Mouse (Mus musculus): ENCODE measurements around the gene Fry.

Gene Fry

DNA sequence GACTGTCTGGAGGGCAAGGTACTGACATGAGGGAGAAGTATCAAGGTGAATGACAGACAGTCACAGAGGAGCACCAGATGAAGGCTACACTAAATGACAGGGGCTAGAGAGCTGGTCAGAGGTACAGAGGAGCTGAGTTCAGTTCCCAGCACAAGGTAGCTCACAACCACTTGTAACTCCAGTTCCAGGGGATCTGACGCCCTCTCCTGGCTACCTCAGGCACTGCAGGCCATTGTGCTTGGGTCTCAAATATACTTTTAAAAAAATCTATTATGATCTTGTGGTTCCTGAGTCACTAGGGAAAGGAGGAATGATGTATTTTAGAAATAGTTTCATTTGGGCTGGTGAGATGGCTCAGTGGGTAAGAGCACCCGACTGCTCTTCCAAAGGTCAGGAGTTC, 229.4 kb downstream of the Fry start:
- DNase-seq: no peak

DNA sequence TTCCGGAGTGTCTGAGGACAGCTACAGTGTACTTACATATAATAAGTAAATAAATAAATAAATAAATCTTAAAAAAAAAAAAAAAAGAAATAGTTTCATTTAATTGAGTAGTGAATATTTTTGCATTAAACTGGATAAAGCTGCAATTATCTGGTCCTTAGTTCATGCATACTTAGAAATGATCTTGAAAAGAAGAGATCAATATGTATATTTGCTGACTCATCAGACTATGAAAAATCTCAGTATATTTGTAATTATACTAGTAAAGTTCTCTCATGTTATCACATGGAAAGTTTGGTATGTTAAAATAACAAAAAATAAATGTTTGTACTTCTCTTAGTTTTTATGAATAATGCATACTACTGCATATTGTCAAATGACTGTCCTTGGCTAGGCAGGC, 229.9 kb downstream of the Fry start:
- no peak for DNase-seq

DNA sequence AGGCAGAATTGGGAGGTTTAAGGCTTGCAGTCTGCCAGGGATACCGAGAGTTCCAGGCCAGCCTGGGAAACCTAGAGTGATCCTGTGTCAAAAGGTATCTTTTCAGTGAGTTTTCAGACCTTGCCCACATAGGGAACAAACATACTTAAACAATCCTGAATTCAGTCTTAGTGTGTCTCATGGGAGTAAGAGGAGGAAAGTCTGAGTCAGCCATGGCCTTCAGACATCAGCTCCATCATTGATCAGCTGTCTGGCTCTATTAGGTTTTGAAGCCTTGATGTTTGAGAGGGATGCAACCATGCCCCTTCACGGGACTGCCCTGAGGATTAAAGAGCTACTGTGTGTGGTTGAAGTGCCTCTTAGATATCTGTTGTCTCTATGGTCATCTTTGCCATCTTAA, 232.7 kb downstream of the Fry start:
- DNase-seq: no peak

DNA sequence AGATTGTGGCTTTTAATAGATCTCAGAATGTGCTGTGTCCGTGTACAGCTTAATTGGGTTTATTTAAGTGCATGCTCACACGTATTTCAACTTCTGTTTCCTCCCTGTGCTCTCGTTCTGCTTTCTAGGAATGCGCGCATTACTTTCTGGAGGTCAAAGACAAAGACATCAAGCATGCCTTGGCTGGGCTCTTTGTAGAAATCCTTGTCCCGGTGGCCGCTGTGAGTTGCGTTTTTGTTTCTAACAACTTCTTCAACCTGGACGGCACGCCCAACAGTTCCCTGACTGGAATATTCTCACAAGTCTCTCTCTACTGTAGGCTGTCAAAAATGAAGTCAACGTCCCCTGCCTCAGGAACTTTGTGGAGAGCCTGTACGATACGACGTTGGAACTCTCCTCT, 240.2 kb downstream of the Fry start:
- DNase-seq: no peak

DNA sequence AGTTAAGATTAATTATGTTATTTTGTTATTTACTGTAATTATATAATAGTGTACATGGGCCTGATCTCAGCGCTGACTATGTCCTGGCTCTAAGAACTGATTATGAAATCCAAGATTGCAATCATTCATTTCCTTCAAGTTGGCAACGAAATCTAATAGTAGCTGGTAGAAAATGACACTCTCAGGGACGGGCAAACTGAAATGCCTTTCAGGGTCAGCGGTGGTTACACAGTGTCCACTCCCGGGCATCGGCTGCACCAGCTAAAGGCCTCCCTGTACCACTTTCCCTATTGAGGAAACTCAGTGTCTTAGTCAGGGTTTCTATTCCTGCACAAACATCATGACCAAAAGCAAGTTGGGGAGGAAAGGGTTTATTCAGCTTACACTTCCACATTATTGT, 243.8 kb downstream of the Fry start:
- DNase-seq: no peak

DNA sequence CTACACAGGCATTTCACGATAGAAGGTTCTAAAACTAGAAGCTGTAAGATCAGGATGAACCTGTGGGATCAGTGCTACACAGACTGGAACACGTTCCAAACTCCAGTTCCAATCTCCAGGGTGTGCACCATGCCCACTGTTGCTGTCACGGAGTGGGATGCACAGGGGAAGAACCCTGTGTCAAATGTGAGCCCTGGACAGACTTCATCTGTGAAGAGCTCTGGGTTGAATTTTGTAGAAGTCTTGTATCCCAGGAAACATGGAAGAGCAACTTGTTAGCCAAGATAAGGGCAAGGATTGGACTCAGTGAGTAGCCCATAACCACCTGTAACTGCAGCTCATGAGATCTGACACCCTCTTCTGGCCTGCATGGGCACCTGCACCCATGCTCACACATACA, 246.2 kb downstream of the Fry start:
- DNase-seq: no peak

DNA sequence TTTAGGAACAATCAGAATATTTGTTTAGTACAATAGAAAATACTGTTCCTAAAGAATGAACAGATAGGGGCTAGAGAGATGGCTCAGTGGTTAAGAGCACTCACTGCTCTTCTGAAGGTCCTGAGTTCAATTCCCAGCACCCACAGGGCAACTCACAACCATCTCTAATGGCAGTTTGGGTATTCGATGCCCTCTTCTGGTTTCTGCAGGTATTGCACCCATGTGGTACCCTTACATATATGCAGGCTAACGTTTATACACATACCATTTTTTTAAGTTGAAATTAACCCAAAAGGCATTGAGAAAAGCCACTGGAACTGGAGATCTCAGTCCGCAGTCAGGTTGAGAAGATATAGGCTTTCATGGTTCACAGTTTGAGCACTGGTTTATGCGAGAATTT, 248.6 kb downstream of the Fry start:
- DNase-seq: no peak

DNA sequence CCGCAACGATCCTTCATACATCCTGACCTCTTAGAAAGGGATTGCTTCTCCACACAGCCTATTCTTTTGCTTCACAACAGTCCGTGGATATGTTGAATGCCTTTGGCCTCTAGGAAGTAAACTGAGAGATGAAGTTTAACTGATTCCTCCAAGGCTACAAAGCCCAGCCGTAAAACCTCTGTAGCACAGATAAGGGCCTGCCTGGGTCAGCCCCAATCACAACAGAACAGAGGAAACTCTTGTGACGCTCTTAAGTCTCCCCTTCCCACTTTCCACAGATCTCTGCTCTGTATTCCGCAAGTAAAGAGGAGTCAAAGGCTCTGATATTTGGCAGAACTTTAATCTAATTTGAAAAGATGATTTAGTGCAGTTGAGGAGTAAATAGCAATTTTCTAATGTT, 251.8 kb downstream of the Fry start:
- no peak for DNase-seq

DNA sequence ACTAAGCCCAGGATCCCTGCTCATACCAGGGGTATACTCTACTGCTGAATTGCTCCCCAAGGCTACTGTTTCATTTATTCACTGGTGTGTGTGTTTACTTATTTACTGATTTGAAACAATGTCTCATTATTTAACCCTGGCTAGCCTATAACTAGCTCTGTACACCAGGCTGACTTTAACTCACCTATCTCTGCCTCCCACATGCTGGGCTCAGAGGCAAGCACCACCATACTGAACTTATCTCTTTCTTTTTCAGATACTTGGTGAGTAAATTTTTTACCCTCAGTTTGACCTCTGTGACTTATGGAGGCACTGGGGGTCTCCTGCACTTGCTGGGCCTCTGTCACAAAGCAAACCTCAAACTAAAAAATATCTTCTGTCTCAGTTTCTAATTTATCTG, 252.4 kb downstream of the Fry start:
- no peak for DNase-seq

DNA sequence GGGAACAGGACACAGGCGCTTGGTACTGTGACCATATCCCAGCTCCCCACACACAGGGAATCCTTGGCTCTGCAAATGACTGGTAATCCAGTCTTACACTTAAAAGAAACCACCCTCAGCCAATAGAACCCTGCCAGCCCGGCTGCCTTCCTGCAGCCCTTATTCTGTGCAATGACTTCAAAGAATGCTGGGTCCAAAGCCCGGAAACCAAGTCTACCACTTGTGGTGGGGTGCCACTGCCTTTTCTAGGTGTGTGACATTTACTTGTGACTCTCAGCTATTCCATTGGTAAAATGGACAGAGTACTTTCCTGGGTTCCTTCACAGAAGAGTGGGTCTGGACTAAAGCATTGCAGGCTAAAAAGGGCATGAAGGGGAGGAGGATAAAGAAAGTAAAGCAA, 254.5 kb downstream of the Fry start:
- no peak for DNase-seq

DNA sequence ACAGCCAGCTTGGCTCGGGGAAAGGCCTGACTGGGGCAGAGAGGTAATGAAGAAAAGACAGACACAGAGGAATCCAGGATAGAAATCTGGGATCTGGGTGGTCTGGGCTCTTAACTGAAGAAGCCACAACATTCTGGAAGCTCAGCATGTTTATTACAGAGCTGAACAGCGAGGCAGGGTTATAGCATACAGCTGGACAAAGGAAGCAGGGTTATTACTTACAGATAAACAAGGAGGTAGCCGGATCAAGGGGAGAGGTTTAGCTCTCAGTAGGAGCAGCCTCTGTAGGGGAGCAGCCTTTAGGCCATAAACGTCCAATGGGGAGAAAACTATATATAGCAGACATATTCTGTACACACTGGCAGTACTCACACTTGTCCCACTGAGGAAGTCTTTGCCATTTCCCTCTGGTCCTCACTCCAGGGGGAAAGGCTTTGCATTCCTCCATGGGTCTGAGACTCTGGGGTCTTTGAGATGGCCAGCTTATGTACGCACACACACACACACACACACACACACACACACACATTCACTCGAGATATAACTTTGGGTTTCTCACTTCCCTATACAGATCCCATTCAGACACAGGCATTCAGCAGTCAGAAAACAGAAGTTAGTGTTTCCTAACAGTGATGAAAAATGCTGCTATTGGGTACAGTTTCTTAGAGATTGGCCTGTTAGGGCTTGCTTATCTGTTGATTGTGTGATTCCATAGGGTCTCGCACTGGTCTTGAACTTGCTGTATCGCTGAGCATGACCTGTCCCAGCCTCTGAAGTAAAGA, 256.5 kb downstream of the Fry start:
- DNase-seq: no peak

DNA sequence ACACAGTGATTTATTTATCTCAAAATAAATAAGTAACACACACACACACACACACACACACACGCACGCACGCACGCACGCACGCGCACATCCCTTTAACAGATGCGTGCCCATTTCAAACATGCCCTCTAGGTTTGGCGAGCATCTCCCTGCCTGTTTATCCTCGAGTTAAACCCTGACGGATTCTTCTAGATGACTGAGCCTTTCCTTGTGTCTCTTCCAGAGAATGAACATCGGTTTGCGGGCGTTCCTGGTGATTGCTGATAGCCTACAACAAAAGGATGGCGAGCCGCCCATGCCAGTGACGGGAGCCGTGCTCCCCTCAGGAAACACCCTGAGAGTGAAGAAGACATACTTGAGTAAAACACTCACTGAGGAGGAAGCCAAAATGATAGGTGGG, 260.1 kb downstream of the Fry start:
- no peak for DNase-seq

DNA sequence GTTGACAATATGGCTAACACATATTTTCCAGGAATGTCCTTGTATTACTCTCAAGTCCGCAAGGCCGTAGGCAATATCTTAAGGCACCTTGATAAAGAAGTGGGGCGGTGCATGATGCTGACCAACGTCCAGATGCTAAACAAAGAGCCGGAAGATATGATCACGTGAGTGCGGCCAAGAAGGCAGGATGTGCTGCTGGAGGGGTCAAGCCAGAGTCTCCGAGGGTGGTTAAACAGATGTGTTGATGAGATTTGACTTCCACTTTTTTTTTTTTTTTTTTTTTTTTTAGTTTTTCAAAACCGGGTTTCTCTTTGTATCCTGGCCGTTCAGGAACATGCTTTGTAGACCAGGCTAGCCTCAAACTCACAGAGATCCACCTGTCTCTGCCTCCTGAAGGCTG, 262.3 kb downstream of the Fry start:
- DNase-seq: no peak

DNA sequence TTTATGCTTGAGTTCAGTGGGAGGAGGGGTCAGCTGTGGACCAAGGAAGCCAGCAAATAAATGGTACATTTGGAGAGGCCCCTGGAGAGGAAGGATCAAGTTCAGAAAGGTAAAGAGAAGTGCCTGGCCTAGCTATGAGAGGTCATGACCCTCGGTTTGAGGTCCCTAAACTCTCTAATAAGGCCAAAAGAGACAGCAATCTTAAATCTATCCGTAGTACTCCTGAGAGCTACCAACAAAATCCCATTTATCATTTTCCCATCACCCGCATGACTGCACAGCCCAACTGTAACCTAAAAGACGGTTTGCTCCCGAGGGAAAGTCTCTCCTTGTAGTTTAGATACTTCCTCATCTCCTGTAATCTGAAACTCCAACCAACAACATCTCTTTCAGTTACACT, 264.0 kb downstream of the Fry start:
- DNase-seq: no peak

DNA sequence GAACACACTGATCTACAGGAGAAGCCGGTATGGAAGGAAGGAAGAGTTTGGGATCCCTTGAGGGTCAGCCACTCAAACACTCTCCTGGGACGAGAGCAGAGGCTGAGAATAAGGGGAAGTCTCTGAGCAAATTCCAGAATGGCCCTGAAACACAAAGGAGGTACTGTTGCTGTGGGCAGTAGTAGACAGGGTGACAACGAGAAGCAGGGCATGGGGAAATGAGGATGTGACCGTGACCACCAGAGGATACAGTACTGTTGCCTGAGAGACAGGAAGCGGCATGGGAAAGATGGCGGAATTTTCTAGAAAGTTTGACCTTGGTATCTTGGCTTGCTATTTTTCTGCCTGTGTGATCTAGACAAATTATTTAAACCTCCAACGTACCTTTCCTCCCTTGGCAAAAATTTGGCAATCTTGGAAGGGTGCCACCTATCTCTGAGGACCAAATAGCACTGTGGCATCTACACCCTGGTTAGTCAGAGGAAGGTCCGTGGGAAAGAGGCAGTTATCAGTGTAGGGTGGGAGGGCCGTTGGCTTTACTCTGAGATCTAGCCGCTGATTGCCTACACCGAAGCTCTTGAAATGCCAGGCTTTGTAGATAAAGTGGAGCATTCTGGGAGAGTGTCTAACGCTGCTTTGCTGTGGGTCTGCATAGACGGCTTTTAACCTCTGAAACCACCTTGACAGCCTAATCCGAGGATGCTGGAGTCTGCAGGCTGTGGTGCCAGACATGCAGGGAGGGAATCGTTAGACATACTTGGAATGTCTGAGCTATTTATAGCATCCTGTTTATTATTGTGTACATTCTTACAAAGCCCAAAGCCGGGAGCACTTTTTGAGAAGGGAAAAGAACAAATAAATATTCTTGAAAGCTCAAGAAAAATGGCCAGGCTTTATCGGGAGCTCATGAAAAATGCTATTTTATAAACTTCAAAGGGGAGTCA, 266.1 kb downstream of the Fry start:
- no peak for DNase-seq

DNA sequence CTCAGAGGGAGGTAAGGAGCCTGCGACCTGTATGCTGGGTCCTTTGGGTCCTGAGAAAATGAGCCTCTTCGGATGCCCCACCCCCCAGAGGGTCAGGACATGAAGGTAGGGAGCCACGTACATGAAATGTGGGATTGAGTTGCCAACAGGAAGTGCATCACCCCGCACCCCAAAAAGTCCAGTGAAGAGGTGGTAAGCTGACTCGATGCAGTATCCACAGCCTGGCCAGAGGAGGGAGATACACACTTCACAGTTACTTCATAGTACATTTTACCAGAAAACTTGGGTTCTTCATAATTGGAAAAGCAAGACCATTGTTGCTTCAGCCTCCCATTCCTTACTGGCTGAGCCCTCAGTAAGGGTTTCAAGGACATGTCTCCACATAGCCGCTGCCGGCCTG, 266.8 kb downstream of the Fry start:
- DNase-seq: no peak

DNA sequence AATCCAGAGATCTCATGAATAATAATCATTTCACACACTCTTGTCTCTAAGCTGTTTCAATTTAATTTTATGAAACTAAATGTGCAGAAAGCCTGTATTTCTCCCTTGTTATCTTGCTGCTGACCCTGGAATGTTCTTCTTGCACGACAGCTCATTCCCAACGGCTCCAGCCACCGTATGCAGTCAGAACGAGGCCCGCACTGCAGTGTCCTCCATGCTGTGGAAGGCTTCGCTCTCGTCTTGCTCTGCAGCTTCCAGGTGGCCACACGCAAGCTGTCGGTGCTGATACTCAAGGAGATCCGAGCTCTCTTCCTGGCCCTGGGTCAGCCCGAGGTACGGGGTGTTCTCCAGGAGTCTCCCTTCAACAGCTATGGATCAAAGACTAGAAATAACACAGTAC, 270.2 kb downstream of the Fry start:
- DNase-seq: no peak

DNA sequence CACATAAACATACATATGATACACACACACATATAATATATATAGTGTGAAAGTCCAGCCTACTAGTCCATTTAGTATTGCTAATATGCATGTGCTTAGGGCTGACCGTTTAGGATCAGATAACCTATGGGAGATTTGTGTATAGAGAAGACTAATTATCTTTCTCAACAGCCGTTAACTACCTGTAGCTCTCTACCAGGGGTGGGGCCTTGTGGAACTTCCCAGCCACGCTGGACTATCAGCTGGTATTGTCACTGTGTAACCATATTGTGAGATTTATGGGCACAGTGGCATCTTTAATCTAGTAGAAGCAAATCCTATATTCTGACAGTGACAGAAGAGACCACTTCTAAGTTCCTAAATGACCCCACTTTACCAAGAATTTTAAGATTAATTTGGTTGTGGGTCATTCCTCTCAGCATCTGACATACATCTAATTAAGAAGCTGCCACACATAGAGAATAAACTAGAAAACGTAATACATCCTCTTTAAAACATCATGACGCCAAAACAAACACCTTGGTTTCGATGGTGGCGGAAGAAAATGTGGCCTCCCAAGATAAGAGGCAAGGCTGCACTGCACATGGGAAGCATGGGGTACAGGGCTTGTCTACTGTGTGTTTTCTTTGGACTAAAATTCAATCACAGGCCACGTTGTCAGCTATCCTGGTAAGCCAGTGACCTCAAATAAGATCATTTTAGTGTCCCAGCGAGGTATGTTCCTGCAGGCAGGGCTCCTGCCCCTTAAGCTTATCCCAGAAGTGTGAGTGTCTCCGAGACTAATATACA, 271.3 kb downstream of the Fry start:
- no peak for DNase-seq

DNA sequence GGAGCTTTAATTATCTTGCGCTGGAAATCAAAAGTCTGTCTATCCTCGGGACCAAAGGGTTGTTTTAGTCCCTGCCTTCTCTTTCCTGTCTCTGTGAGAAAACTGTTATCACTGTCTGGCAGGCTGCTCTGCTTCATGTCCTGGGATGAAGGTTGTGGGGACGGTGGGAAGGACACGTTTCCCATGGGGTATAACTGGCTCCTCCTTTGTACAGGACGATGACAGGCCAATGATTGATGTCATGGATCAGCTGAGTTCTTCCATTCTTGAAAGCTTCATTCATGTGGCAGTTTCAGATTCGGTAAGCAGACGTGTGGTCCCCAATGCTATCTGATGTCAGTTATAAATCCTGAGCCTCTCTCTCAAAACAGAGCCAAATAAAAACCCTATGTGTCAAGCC, 272.0 kb downstream of the Fry start:
- no peak for DNase-seq

DNA sequence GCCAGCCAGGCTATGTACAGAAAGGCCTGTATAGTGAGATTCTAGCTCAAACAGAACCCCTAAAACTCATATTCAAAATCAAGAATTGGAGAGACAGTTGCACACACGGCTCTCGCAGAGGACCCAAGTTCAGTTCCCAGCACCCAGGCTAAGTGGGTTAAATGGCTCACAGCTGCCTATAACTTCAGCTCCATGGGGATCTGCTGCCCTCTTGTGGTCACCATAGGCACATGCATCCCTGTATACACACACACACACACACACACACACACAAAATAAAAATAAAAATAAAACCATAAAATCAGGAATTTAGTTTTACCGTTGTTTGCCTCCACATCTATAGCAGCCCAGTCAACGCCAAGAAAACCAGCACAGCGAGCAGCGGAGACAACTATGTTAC, 276.2 kb downstream of the Fry start:
- no peak for DNase-seq

DNA sequence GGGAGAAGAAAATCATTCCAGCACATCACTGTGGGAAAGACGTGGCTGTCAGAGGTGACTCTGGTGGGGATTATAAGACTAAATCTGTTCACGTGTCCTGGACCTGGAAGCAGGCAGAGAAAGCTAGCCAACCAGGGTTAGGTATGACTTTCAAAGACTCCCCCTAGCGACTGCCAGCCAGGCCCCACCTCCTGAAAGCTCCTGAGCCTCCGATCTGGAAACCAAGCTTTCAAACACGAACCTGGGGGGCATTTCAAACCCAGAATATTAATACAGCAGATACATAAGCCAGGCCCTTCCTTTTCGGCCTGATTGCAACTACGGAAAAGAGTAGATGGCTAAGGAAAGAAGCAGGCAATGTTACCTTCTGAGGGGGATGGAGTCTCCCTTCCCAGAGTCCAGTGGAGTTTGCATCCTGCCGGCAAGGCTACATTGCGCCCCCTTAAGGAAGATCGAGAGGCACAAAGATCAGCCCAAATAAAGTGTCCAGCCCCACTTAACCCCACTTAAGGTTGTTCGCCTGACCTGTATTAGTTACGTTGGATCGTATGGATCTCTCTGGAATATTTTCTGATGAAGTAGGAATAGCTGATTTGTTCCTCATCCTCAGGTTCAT, 284.5 kb downstream of the Fry start:
- DNase-seq: no peak

DNA sequence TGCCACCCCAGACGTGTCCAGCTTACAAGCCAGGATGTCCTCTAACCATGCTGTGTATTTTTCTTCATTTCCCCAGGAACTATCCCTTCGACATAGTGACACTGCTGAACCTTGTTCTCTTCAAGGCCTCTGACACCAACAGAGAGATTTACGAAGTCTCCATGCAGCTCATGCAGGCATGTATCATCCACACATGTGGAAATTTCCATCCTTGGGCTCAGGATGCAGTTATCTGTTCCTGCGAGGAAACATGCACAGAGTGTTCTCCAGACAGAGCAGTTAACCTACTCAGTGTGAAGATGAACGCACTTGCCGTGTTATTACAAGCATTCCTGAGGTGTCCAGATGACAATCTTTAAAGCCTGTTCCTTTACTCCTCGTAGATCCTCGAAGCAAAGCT, 286.4 kb downstream of the Fry start:
- DNase-seq: no peak

DNA sequence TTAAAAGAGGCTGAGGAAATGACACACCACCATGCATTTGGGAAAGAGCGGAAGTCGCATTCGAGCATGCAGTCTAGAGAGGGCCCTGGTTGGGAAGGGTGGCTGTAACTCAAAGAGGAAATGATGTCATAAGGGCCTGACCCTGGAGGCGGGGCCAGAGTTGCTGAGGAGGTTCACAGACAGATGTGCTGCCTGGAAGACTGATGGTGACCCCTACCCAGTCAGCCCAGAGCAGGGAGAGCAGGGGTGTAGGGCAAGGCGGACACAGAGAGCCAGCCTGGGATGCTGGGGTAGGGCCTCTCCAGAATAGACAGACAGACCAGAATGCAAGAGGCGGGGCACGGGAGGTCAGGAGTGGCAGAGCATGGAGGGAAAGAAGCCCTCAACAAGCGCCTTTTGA, 290.5 kb downstream of the Fry start:
- no peak for DNase-seq

Data from right cerebral cortex, postnatal 14 days (tissue).